Mouse (Mus musculus) hindbrain, postnatal 0 days (tissue): ENCODE results near the gene Efnb3. TPM values are rescaled to one million over a fixed set of nuclear protein-coding genes. Genes with fewer than 3 reads are reported as not detected.
"Not testable (repeated sequence)": the region's sequence is repeated elsewhere in the genome, so short reads cannot be mapped to it uniquely, and the experiment has no call there.

Source experiments
- ATAC-seq: fragments of 200-750 bp; cut with Nextera tagmentation; 2 replicates; pipeline ENCODE4 v1.8.0; 2017; ENCODE audit warnings: mild to moderate bottlenecking, moderate TSS enrichment, moderate library complexity
- DNase-seq: peaks from one replicate; pipeline ENCODE4 v3.0.0-alpha.2; 2015; ENCODE audit warnings: low spot score
- H3K27ac ChIP-seq: fragments of 300-500 bp; sonication (generic); 2 replicates; pipeline ENCODE4 v1.5.1; 2014; ENCODE audit warnings: mild to moderate bottlenecking
- H3K27me3 ChIP-seq: fragments of 300-500 bp; sonication (generic); 2 replicates; pipeline ENCODE4 v1.6.1; 2014; ENCODE audit warnings: low read length, mixed read lengths; ENCODE audit not compliant: insufficient read depth
- H3K36me3 ChIP-seq: fragments of 300-500 bp; sonication (generic); 2 replicates; pipeline ENCODE4 v1.6.1; 2014; ENCODE audit warnings: low read length, mixed read lengths; ENCODE audit not compliant: insufficient read depth
- H3K4me1 ChIP-seq: fragments of 300-500 bp; sonication (generic); 2 replicates; pipeline ENCODE4 v1.6.1; 2014; ENCODE audit warnings: antibody characterized with exemption, low read length, mixed read lengths; ENCODE audit not compliant: insufficient read depth
- H3K4me2 ChIP-seq: fragments of 300-500 bp; sonication (generic); 2 replicates; pipeline ENCODE4 v1.6.1; 2014; ENCODE audit warnings: low read depth, mild to moderate bottlenecking, low read length, moderate library complexity, mixed read lengths
- H3K4me3 ChIP-seq: fragments of 300-500 bp; sonication (generic); 2 replicates; pipeline ENCODE4 v1.5.1; 2014; ENCODE audit warnings: low read length
- H3K9ac ChIP-seq: fragments of 300-500 bp; sonication (generic); replicated peaks from 2 replicates; pipeline ENCODE4 v1.6.1; 2014; ENCODE audit warnings: mild to moderate bottlenecking, low read length, moderate library complexity, mixed read lengths
- H3K9me3 ChIP-seq: fragments of 300-500 bp; sonication (generic); 2 replicates; pipeline ENCODE4 v1.6.1; 2016; ENCODE audit warnings: low read length, mixed read lengths
- CTCF ChIP-seq: IDR thresholded peaks from 2 replicates; pipeline ENCODE4 v1.5.1; 2016; ENCODE audit warnings: antibody characterized with exemption, control low read depth, low read depth
- WGBS: fragments of 180-500 bp; shearing (Covaris S2); extraction: QIAGEN DNeasy Blood & Tissue Kit; methylation state at CpG from one replicate; pipeline ENCODE4 v1.1.7; 2014; 5-methylcytosine and 5-hydroxymethylcytosine counted together
- polyA plus RNA-seq: library from polyadenylated mRNA; unstranded; fragments of >200 nt; fragmentation: Nextera tagmentation; extraction: Ambion mirVana; gene quantifications from 2 replicates; pipeline ENCODE4 v1.2.1, GENCODE M21; 2015
- total RNA-seq: library from RNA; depleted of rRNA; stranded (reverse); fragments of >200 nt; gene quantifications from 2 replicates; pipeline ENCODE4 v1.2.3, GENCODE M21; 2014

The Efnb3 gene
- total and polyA plus RNA-seq, 2 experiments from 2014 or later = 94.4 to 111 TPM

DNA sequence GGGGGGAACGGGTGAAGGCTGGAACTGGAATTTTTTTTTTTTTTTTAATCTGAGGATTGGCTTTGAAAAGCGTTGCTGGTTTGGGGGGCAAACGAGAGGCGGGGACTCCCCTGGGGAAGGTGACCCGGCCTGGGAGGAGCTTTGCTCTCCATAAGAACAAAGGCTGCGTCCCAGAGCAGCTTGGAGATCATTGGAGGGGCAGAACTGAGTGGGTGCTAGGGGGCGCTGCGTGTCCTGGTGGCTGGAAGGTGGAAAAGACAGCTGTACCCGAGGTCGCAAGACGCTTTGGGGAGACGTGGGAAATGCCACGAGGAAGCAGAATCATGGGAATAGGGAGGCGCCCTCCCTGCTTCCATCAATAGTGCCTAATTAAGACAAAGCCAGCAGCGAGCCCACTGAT, 12.9 kb downstream of the Efnb3 start:
- WGBS = 4% methylated on average over 15 of the region's 15 CpGs
- peak; percentile 46; the same call in 1 of the 2 replicates for ATAC-seq
- peaks cover 18% of the 10 kb centered on the region for H3K4me1 ChIP-seq
- no peaks in the 10 kb centered on the region for H3K27me3 ChIP-seq
- H3K4me2 ChIP-seq = peak overlapping the region; percentile 72
- TF ChIP-seq CTCF = peak; percentile 60
- peak overlapping the region; percentile 50 for H3K4me3 ChIP-seq
- DNase-seq = no peak
- peak overlapping the region; percentile 85 for H3K27ac ChIP-seq
- peak overlapping the region; percentile 51 for H3K9ac ChIP-seq
- H3K36me3 ChIP-seq = no peaks in the 10 kb centered on the region
- no peaks in the 10 kb centered on the region for H3K9me3 ChIP-seq

DNA sequence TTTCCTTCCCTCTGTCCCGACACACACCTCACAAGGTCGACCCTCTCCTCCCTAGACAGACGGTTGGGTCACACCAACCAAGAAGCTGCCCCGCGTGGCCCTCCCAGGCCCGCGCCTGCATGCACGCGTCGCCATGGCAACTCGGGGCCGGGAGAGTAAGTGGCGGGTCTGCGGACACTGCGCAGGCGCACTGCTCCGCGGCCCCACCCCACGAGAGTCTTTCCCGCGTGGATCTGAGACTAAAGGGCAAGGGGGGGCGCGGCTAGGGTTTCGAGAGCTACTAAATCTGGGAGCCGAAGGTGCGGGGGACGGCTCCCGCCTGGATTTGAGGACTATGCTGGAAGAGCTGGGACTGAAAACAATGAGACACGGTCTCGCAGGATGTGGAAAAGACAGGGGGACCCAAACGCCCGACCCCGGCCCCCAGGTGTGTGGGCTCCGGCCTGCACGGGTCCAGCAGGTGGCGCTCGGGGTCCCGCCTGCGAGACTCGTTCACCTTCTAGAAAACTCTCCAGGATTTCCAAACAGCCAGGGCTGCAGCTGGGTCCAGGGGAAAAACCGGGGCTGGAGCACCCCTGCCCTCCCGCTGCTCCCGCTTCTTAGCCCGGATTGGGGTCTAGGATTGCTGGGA, 13.5 kb downstream of the Efnb3 start:
- under 1% methylated on average over 44 of the region's 44 CpGs for WGBS
- H3K9ac ChIP-seq = peak overlapping the region; percentile 51
- DNase-seq = peak; percentile 95
- peak overlapping the region; percentile 85 for H3K27ac ChIP-seq
- peak overlapping the region; percentile 50 for H3K4me3 ChIP-seq
- TF ChIP-seq CTCF = peak; percentile 71
- peak; percentile 84 for ATAC-seq
- peak overlapping the region; percentile 72 for H3K4me2 ChIP-seq
- no peaks in the 10 kb centered on the region for H3K9me3 ChIP-seq
- no peaks in the 10 kb centered on the region for H3K27me3 ChIP-seq
- no peaks in the 10 kb centered on the region for H3K36me3 ChIP-seq
- peaks cover 18% of the 10 kb centered on the region for H3K4me1 ChIP-seq

DNA sequence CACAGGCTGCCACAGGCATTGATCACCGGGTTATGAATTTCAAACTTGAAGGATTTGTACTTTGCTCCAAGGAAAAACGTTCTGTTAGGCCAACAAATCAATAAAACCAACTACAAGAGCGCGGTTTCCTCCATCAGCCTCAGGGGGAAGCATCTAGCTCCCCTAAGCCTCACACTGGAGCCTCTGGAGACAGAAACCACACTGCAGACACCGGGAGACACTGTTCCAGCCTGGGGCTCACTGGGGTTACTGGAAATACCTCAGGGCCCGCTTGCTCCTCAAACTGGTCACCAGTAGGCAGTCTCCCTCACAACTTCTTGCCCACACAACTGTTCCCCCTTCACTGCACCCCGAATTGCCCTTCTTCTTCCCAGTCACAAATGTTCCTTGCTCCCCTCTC, 14.0 kb downstream of the Efnb3 start:
- H3K36me3 ChIP-seq = no peaks in the 10 kb centered on the region
- peak overlapping the region; percentile 72 for H3K4me2 ChIP-seq
- peak overlapping the region; percentile 51 for H3K9ac ChIP-seq
- peak; percentile 33; the same call in 1 of the 2 replicates for TF ChIP-seq CTCF
- 13% methylated on average over 7 of the region's 7 CpGs for WGBS
- peak overlapping the region; percentile 85 for H3K27ac ChIP-seq
- H3K4me1 ChIP-seq = peaks cover 18% of the 10 kb centered on the region
- H3K4me3 ChIP-seq = peak overlapping the region; percentile 50
- peak; percentile 37 for ATAC-seq
- H3K9me3 ChIP-seq = no peaks in the 10 kb centered on the region
- no peaks in the 10 kb centered on the region for H3K27me3 ChIP-seq
- DNase-seq = peak; percentile 22

DNA sequence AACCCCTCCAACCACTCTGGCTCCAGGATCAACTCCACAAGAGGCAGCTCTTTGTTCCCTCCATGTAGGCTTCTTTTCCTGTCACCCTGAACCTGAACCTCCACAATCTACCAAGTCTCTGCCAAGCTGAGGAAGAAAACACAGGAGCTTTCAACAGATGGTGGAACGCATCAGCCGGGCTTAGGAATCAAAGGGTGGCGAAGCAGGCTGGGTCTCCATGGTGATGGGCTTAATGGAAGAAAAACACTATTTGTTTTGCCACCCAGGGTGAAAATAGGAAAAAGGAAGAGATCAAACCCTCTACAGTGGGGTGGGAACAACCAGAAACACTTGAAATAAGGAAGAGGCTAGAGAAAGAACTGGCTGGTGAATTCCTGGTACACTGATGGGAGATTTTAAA, 16.4 kb downstream of the Efnb3 start:
- Histone ChIP-seq H3K4me1 (peaks cover 18% of the 10 kb centered on the region), H3K9me3 (no peaks in the 10 kb centered on the region), H3K27me3 (no peaks in the 10 kb centered on the region), H3K27ac (peak overlapping the region; percentile 37; the same call in 1 of the 2 replicates), H3K4me3 (no peak overlapping the region), H3K36me3 (no peaks in the 10 kb centered on the region), H3K4me2 (0 out of 2 replicates have a peak overlapping the region, but pooled peaks have one; percentile 8), H3K9ac (peak overlapping the region; percentile 14; the same call in 1 of the 2 replicates)
- DNase-seq (peak; percentile 45), ATAC-seq (no peak)
- TF ChIP-seq CTCF = no peak
- 7% methylated on average over 3 of the region's 3 CpGs for WGBS

DNA sequence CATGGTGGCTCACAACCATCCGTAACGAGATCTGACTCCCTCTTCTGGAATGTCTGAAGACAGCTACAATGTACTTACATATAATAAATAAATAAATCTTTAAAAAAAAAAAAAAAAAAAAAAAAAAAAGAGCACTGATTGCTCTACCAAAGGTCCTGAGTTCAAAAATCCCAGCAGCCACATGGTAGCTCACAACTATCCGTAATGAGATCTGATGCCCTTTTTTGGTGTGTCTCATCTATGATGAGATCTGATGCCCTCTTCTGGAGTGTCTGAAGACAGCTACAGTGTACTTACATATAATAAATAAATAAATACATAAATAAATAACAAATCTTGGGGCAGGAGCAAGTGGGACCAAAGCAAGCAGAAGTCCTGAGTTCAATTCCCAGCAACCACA, 18.3 kb downstream of the Efnb3 start:
- not testable (repeated sequence) for H3K4me2 ChIP-seq, H3K4me3 ChIP-seq, H3K4me1 ChIP-seq, H3K36me3 ChIP-seq, H3K9ac ChIP-seq, DNase-seq, H3K27me3 ChIP-seq, H3K9me3 ChIP-seq, ATAC-seq, H3K27ac ChIP-seq
- WGBS = 65% methylated on average over 1 of the region's 3 CpGs

DNA sequence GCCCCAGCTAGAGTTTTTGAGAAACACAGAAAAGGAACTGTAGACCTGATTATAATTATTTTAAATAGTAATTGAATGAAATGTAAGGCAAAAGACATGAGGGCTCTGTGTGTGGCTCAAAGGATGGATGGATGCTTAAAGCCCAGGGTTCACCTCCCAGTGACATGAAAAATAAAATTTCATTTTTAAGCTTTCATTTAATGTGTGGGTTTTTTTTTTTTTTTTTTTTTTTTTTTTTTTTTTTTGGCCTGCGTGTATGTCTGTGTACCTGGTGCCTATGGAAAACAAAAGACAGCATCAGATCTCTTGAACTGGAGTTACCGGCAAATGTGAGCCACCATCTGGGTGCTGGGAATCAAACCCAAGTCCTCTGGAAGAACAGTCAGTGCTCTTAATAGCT, 19.3 kb downstream of the Efnb3 start:
- Histone ChIP-seq H3K4me1 (peaks cover 10% of the 10 kb centered on the region; the same call in 1 of the 2 replicates), H3K9me3 (no peaks in the 10 kb centered on the region), H3K4me2 (no peak overlapping the region), H3K36me3 (no peaks in the 10 kb centered on the region), H3K27me3 (no peaks in the 10 kb centered on the region), H3K27ac (no peak overlapping the region), H3K4me3 (no peak overlapping the region), H3K9ac (no peak overlapping the region)
- no peak for TF ChIP-seq CTCF
- WGBS = 93% methylated on average over 2 of the region's 2 CpGs
- DNase-seq (no peak), ATAC-seq (no peak)

DNA sequence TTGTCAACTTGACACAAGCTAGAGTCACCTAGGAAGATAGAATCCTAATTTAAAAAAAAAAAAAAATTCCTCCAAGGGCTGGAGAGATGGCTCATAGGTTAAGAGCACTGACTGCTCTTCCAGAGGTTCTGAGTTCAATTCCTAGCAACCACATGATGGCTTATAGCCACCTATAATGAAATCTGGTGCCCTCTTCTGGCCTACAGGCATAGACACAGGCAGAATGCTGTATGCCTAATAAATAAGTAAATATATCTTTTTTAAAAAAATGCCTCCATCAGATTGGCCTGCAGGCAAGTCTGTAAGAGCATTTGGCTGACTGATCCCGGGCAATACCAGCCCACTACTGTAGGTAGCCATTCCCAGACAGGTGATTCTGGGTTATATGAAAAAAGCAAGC, 25.0 kb downstream of the Efnb3 start:
- Histone ChIP-seq H3K4me2 (no peak overlapping the region), H3K4me3 (no peak overlapping the region), H3K4me1 (no peaks in the 10 kb centered on the region), H3K9me3 (no peaks in the 10 kb centered on the region), H3K27ac (no peak overlapping the region), H3K36me3 (no peaks in the 10 kb centered on the region), H3K9ac (no peak overlapping the region), H3K27me3 (no peaks in the 10 kb centered on the region)
- no peak for ATAC-seq
- WGBS = 79% methylated on average over 1 of the region's 1 CpGs
- no peak for TF ChIP-seq CTCF
- DNase-seq = no peak
